Comparison of ENCODE assay signal across 8 mouse cellular contexts in the genomic region with DNA sequence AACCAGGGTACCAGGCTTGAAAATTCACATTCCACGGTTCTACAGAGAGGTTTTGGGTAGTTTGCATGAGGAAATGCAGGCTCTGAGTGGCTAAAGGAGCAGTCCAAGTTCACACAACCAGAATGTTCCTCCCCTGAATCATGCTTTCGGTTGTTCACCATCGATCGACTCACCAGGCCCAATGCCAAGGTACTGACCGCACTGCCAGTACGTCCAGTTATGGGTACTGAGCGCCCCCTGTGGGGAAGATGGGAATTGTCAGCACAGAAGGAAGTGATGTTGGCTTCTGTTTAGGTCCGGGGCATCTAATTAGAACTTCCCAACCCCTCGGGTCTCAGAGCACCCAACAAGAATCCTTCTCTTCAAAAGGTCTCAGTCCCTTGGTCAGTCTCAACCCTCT. TPM values are rescaled to one million over a fixed set of nuclear protein-coding genes. Genes with fewer than 3 reads are reported as not detected.
A peak's percentile ranks its signal among the peaks of the same experiment; 100 is the strongest.
DNase-seq lines count a peak whose midpoint lies in the region; ATAC-seq lines count a peak whose summit lies in the region.

No protein-coding gene starts in this region.

- ATAC-seq in hematopoietic stem cell, adult 5-6 weeks (replicated peaks in 1 of 2; ENCODE audit: insufficient read depth in 1 of 2, low FRiP score in 2 of 2, low TSS enrichment in 1 of 2, low read depth in 1 of 2, poor library complexity in 2 of 2, severe bottlenecking in 2 of 2): peak; percentile 69 to 74

- DNase-seq in NIH3T3 (ENCODE audit: low read depth): peak; percentile 99
- DNase-seq in cerebellum, adult 9-10 months: peak; percentile 99
- peak; percentile 88 to 98 for DNase-seq in frontal cortex, adult 2 months (ENCODE audit: extremely low spot score in 1 of 2, low spot score in 1 of 2)
- peak; percentile 94 for DNase-seq in layer of hippocampus, adult 9-11 months
- peak; percentile 97 for DNase-seq in lung, postnatal 10 days
- peak; percentile 84 for DNase-seq in retina, embryonic 14.5 days (ENCODE audit: low spot score)
- DNase-seq in thymus, postnatal 4 days: peak; percentile 73

RNA-seq across cellular contexts. Expression of a gene that starts 5.1 kb away (rescaled TPM):
- 11.8 and 12.5 TPM in 2 replicates for polyA plus RNA-seq in frontal cortex, adult 2 months (2012; rRNA removed)
- 10.8 and 12.8 TPM in 2 replicates for total RNA-seq in hematopoietic stem cell, adult 5-6 weeks (2017)

RNA-seq across cellular contexts. Expression of a gene that starts 20.9 kb away (rescaled TPM):
- 0.11 and 0.22 TPM in 2 replicates for polyA plus RNA-seq in frontal cortex, adult 2 months (2012; rRNA removed)
- 0.40 and 0.44 TPM in 2 replicates for total RNA-seq in hematopoietic stem cell, adult 5-6 weeks (2017)

RNA-seq across cellular contexts. Expression of a gene that starts 22.4 kb away (rescaled TPM):
- 1.9 and 2.0 TPM in 2 replicates for polyA plus RNA-seq in frontal cortex, adult 2 months (2012; rRNA removed)
- total RNA-seq in hematopoietic stem cell, adult 5-6 weeks (2017): 0.74 and 1.8 TPM in 2 replicates

RNA-seq across cellular contexts. Expression of a gene that starts 44.2 kb away (rescaled TPM):
- 0.60 and 1.2 TPM in 2 replicates for polyA plus RNA-seq in frontal cortex, adult 2 months (2012; rRNA removed)
- total RNA-seq in hematopoietic stem cell, adult 5-6 weeks (2017): 0.06 and 0.20 TPM in 2 replicates

RNA-seq across cellular contexts. Expression of a gene that starts 57.7 kb away (rescaled TPM):
- polyA plus RNA-seq in frontal cortex, adult 2 months (2012; rRNA removed): 16.1 and 17.0 TPM in 2 replicates
- total RNA-seq in hematopoietic stem cell, adult 5-6 weeks (2017): 8.0 and 10.4 TPM in 2 replicates

Comparison
In these comparisons a context has a peak if more than half of its experiments do, and no peak if none do; other contexts are left out.
1. Peak in every context shown above with its lines: DNase-seq and ATAC-seq.